Mouse (Mus musculus) olfactory bulb, adult 2 months (tissue): Measurements from ENCODE around the gene Rbms2.

Source experiments
- CTCF ChIP-seq: fragments of 200-500 bp; IDR thresholded peaks from 2 replicates; pipeline ENCODE4 v1.5.1; 2012; ENCODE audit warnings: low read depth, mild to moderate bottlenecking, low read length, moderate library complexity; ENCODE audit not compliant: insufficient read depth
- POLR2A ChIP-seq: fragments of 200-500 bp; IDR thresholded peaks from 2 replicates; pipeline ENCODE4 v1.6.1; 2012; ENCODE audit warnings: mild to moderate bottlenecking, low read depth, low read length, moderate library complexity; ENCODE audit not compliant: insufficient read depth

DNA sequence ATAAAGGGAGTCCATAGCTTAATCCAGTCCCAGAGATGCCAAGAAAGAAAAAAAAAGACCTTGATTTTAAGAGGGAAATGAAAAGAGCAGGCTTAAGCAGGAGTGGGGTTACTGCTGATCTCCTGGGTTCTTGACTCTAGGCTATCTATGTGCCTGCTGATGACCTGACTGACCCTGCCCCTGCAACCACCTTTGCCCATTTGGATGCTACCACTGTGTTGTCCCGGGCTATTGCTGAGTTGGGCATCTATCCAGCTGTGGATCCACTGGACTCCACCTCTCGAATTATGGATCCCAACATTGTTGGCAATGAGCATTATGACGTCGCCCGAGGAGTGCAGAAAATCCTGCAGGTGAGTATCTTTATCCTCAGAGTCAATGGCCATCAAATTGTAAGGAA lies 91.9 kb downstream of the Rbms2 start:
- no peak for TF ChIP-seq CTCF
- TF ChIP-seq POLR2A: no peak
